ENCODE assay signal across 11 mouse cellular contexts in the genomic region with DNA sequence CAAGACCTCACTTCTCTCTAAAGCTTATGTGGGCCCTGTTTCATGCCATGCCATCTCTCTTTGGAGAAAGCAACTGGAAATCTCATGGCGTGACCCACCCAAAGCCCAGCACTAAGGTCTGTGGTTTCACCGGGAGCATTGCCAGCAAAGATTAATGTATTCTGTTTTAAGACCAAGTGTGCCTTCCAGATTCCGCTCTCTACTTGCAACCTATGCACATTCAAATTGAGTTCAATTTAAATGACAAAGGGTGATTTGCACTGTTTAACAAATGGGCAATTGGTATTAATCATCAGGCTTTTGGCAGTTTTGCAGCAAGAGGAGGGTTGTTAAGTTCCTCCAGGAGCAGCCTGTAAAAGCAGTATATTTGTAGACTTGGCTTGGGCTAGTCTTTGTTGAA.
A peak's percentile ranks its signal among the peaks of the same experiment; 100 is the strongest.
DNase-seq lines count a peak whose midpoint lies in the region; ATAC-seq lines count a peak whose summit lies in the region.
"Had no signal": no experiment of that assay in that cellular context is flagged by ENCODE, and none has a peak within 500 bp of the region (broad histone marks: within the 10 kb centered on the region; RNA-seq: fewer than 3 reads in every experiment).

No protein-coding gene starts in this region.

- DNase-seq in midbrain, embryonic 11.5 days (ENCODE audit: low spot score, missing footprints) = no peak
- DNase-seq in WW6 (ENCODE audit: low read depth, low spot score) = peak; percentile 49
- DNase-seq in cerebellum, postnatal 25 days = no peak
- DNase-seq in embryo, embryonic 11 days = no peak

- H3K4me1 ChIP-seq in midbrain, embryonic 13.5 days (replicated peaks) = no peaks in the 10 kb centered on the region
- no peaks in the 10 kb centered on the region; the same call in 1 of the 2 replicates for H3K4me1 ChIP-seq in midbrain, embryonic 11.5 days (ENCODE audit: control insufficient read depth, insufficient read depth, low read length)
- 0 out of 2 replicates have a peak, but pooled peaks cover 3% of the 10 kb centered on the region for H3K4me1 ChIP-seq in hindbrain, embryonic 12.5 days
- peaks cover 14% of the 10 kb centered on the region for H3K4me1 ChIP-seq in neural tube, embryonic 13.5 days (replicated peaks)
- H3K4me1 ChIP-seq: heart, embryonic 10.5 days; limb, embryonic 12.5 days had no signal

- no peak overlapping the region for H3K4me3 ChIP-seq in midbrain, embryonic 13.5 days (replicated peaks)
- no peak overlapping the region for H3K4me3 ChIP-seq in midbrain, embryonic 11.5 days (ENCODE audit: low read depth, low read length)
- H3K4me3 ChIP-seq in hindbrain, embryonic 12.5 days = no peak overlapping the region
- H3K4me3 ChIP-seq in neural tube, embryonic 13.5 days = no peak overlapping the region
- H3K4me3 ChIP-seq: heart, embryonic 10.5 days; layer of hippocampus, adult 2 months; limb, embryonic 12.5 days had no signal

- H3K27me3 ChIP-seq in midbrain, embryonic 13.5 days = no peaks in the 10 kb centered on the region
- no peaks in the 10 kb centered on the region for H3K27me3 ChIP-seq in midbrain, embryonic 11.5 days (ENCODE audit: control insufficient read depth, insufficient read depth, low read length)
- H3K27me3 ChIP-seq in hindbrain, embryonic 12.5 days = no peaks in the 10 kb centered on the region
- H3K27me3 ChIP-seq in neural tube, embryonic 13.5 days = no peaks in the 10 kb centered on the region
- H3K27me3 ChIP-seq: limb, embryonic 12.5 days had no signal

- no peak overlapping the region for H3K27ac ChIP-seq in midbrain, embryonic 13.5 days
- H3K27ac ChIP-seq in midbrain, embryonic 11.5 days (ENCODE audit: low read depth, low read length) = no peak overlapping the region
- H3K27ac ChIP-seq in hindbrain, embryonic 12.5 days = no peak overlapping the region
- H3K27ac ChIP-seq in neural tube, embryonic 13.5 days (replicated peaks) = no peak overlapping the region; the same call in 1 of the 2 replicates
- H3K27ac ChIP-seq: heart, embryonic 10.5 days; layer of hippocampus, adult 2 months; limb, embryonic 12.5 days had no signal

- no peak overlapping the region for H3K9ac ChIP-seq in midbrain, embryonic 13.5 days (replicated peaks)
- no peak overlapping the region for H3K9ac ChIP-seq in midbrain, embryonic 11.5 days (ENCODE audit: low read length)
- no peak overlapping the region for H3K9ac ChIP-seq in hindbrain, embryonic 12.5 days
- no peak overlapping the region for H3K9ac ChIP-seq in neural tube, embryonic 13.5 days
- H3K9ac ChIP-seq: limb, embryonic 12.5 days had no signal

- no peaks in the 10 kb centered on the region for H3K36me3 ChIP-seq in midbrain, embryonic 13.5 days
- no peaks in the 10 kb centered on the region for H3K36me3 ChIP-seq in midbrain, embryonic 11.5 days (ENCODE audit: control insufficient read depth, insufficient read depth, low read length)
- no peaks in the 10 kb centered on the region for H3K36me3 ChIP-seq in hindbrain, embryonic 12.5 days
- no peaks in the 10 kb centered on the region for H3K36me3 ChIP-seq in neural tube, embryonic 13.5 days
- H3K36me3 ChIP-seq: heart, embryonic 10.5 days; limb, embryonic 12.5 days had no signal

- WGBS in midbrain, embryonic 13.5 days = 24% methylated on average over 3 of the region's 3 CpGs
- 51% methylated on average over 3 of the region's 3 CpGs for WGBS in midbrain, embryonic 11.5 days
- whole genome bisulfite sequencing in hindbrain, embryonic 12.5 days = 31% methylated on average over 3 of the region's 3 CpGs
- WGBS in neural tube, embryonic 13.5 days = 11% methylated on average over 3 of the region's 3 CpGs

- no peak overlapping the region for H3K4me2 ChIP-seq in midbrain, embryonic 13.5 days (replicated peaks)
- H3K4me2 ChIP-seq in midbrain, embryonic 11.5 days = no peak overlapping the region
- H3K4me2 ChIP-seq in hindbrain, embryonic 12.5 days (replicated peaks) = no peak overlapping the region
- H3K4me2 ChIP-seq in neural tube, embryonic 13.5 days = no peak overlapping the region
- H3K4me2 ChIP-seq: limb, embryonic 12.5 days had no signal

- ATAC-seq in midbrain, embryonic 13.5 days = peak; percentile 87
- ATAC-seq in midbrain, embryonic 11.5 days (ENCODE audit: low FRiP score) = no peak; the same call in 1 of the 2 replicates
- peak; percentile 86 for ATAC-seq in hindbrain, embryonic 12.5 days (ENCODE audit: low FRiP score)
- ATAC-seq in neural tube, embryonic 13.5 days (ENCODE audit: low read depth) = peak; percentile 69
- no peak for ATAC-seq in erythroblast, adult 5-6 weeks (replicated peaks; ENCODE audit: low FRiP score, poor library complexity, severe bottlenecking)

- H3K9me3 ChIP-seq in midbrain, embryonic 13.5 days = no peaks in the 10 kb centered on the region
- no peaks in the 10 kb centered on the region for H3K9me3 ChIP-seq in midbrain, embryonic 11.5 days (ENCODE audit: control insufficient read depth, low read length)
- H3K9me3 ChIP-seq in hindbrain, embryonic 12.5 days (replicated peaks) = no peaks in the 10 kb centered on the region
- no peaks in the 10 kb centered on the region for H3K9me3 ChIP-seq in neural tube, embryonic 13.5 days
- H3K9me3 ChIP-seq: heart, embryonic 10.5 days; limb, embryonic 12.5 days had no signal

Comparison
In these comparisons a context has a peak if more than half of its experiments do, and no peak if none do; other contexts are left out.
1. ATAC-seq: peak in midbrain, embryonic 13.5 days (single experiment), hindbrain, embryonic 12.5 days (single experiment) and neural tube, embryonic 13.5 days (single experiment); none in midbrain, embryonic 11.5 days (single experiment) and erythroblast, adult 5-6 weeks (single experiment).